Mouse (Mus musculus) 416B (cell line): Measurements from ENCODE around the gene Calcoco1.
"Not testable (repeated sequence)": the region's sequence is repeated elsewhere in the genome, so short reads cannot be mapped to it uniquely, and the experiment has no call there.

ENCODE experiments used
- DNase-seq: peaks from one replicate; pipeline ENCODE4 v3.0.0; 2011; ENCODE audit warnings: low read depth

The Calcoco1 gene

GRCm38 (mm10) chr15:102692321-102692804 lies 29.6 kb downstream of the Calcoco1 start:
- DNase-seq: no peak

GRCm38 (mm10) chr15:102685791-102686190 lies 36.2 kb downstream of the Calcoco1 start:
- DNase-seq: no peak

GRCm38 (mm10) chr15:102683670-102684069 lies 38.3 kb downstream of the Calcoco1 start:
- peak; percentile 61 for DNase-seq

GRCm38 (mm10) chr15:102676345-102676744 lies 45.6 kb downstream of the Calcoco1 start:
- peak; percentile 44 for DNase-seq

- no peak for DNase-seq
Measured at GRCm38 (mm10) chr15:102673548-102673947, 48.4 kb downstream of the Calcoco1 start.

- no peak for DNase-seq
Measured at GRCm38 (mm10) chr15:102672215-102673071, 49.5 kb downstream of the Calcoco1 start, which contains the start of gene Atp5g2. Gene Atp5g2, minus strand, starts transcription at chr15:102672352.

- DNase-seq: no peak
Measured at GRCm38 (mm10) chr15:102671721-102672214, 50.2 kb downstream of the Calcoco1 start.

- peak; percentile 99 for DNase-seq
Measured at GRCm38 (mm10) chr15:102670767-102671575, 51.0 kb downstream of the Calcoco1 start.

GRCm38 (mm10) chr15:102670281-102670680 lies 51.7 kb downstream of the Calcoco1 start:
- peak; percentile 68 for DNase-seq

GRCm38 (mm10) chr15:102669571-102669970 lies 52.4 kb downstream of the Calcoco1 start:
- DNase-seq: no peak

- DNase-seq: peak; percentile 81
Measured at GRCm38 (mm10) chr15:102665494-102665893, 56.5 kb downstream of the Calcoco1 start.

- no peak for DNase-seq
Measured at GRCm38 (mm10) chr15:102663825-102664224, 58.2 kb downstream of the Calcoco1 start.

- not testable (repeated sequence) for DNase-seq
Measured at GRCm38 (mm10) chr15:102662601-102663000, 59.4 kb downstream of the Calcoco1 start.

- no peak for DNase-seq
Measured at GRCm38 (mm10) chr15:102657926-102658381, 64.0 kb downstream of the Calcoco1 start.
